Mouse (Mus musculus) lung, adult 2 months (tissue): ENCODE results near the gene Rho. TPM values are rescaled to one million over a fixed set of nuclear protein-coding genes. Genes with fewer than 3 reads are reported as not detected.

Source experiments
- DNase-seq: peaks from one replicate; pipeline ENCODE4 v3.0.0; 2022
- H3K4me1 ChIP-seq: fragments of 200-500 bp; 2 replicates; pipeline ENCODE4 v1.6.1; 2011; ENCODE audit warnings: low read length; ENCODE audit not compliant: control insufficient read depth, insufficient read depth
- H3K4me3 ChIP-seq: fragments of 200-500 bp; replicated peaks from 2 replicates; pipeline ENCODE3; 2011; ENCODE audit warnings: low read depth, mild to moderate bottlenecking, control low read depth, low read length; ENCODE audit errors: extremely low read depth
- CTCF ChIP-seq: fragments of 200-500 bp; IDR thresholded peaks from 2 replicates; pipeline ENCODE4 v1.5.1; 2011; ENCODE audit warnings: mild to moderate bottlenecking, low read length, control low read depth; ENCODE audit not compliant: insufficient read depth
- POLR2A ChIP-seq: fragments of 200-500 bp; IDR thresholded peaks from 2 replicates; pipeline ENCODE4 v1.6.1; 2011; ENCODE audit warnings: low read depth, mild to moderate bottlenecking, control low read depth, low read length, borderline replicate concordance; ENCODE audit errors: extremely low read depth
- WGBS: fragments of 180-500 bp; shearing (Covaris S2); methylation state at CpG from one replicate; pipeline ENCODE4 v1.1.7; 2018; 5-methylcytosine and 5-hydroxymethylcytosine counted together
- polyA plus RNA-seq: library from polyadenylated mRNA; depleted of rRNA; stranded (reverse); fragments of >200 nt; gene quantifications from 2 replicates; pipeline ENCODE4 v1.2.3, GENCODE M21; 2012

Rho gene
- polyA plus RNA-seq, 1 experiment, result 1.0 TPM

DNA sequence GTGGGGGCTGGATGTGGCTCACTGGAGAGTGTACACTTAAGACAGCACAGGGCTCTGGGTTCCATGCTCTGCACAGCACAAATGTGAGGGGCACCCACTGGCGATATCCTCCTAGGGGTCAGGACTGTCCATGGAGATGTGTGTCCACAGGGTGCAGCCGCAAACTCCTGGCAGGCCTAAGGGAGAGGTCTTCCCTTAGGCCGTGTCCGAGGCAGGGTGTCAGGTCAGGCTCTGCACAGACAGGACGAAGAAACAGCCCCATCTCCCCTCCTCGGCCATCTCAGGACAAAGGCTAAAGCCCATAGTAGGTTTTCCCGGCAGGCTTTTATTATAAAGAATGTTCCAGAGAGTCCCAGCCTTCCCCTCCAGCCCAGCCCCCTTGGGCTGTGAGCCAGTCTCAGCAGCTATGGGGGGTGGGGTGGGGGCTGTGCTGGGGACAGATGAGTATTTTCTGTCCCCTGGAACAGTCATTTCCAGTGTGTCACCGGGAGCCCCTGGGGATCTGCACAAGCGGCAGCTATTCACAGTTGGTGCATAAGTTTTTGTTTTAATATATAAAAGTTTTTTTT, 23.0 kb downstream of the Rho start:
- DNase-seq, result no peak
- Histone ChIP-seq H3K4me1 (peaks cover 26% of the 10 kb centered on the region), H3K4me3 (no peak overlapping the region)
- WGBS, result 69% methylated on average over 9 of the region's 9 CpGs
- TF ChIP-seq POLR2A, result no peak

DNA sequence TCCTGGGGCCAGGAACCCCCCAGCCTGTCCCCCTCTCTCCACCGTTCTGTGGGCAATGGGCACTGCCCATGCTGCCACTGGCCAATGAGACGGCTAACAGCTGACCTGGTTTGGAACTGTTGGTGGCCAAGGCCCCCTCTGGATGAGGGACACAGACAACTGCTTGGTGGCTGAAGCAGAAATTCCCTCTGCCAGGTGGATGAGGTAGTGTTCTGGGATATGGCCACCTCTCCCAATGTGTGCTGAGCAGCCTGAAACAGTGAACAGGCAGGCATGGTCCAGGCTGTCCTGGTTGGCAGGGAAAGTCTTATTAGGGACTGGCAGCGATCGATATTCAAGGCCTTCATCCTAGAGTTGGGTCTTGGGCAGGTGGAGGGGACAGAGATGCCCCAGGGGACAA, 23.6 kb downstream of the Rho start:
- no peak for TF ChIP-seq CTCF
- TF ChIP-seq POLR2A, result no peak
- WGBS, result 86% methylated on average over 4 of the region's 4 CpGs
- no peak for DNase-seq
- no peak overlapping the region for H3K4me3 ChIP-seq
- peaks cover 27% of the 10 kb centered on the region for H3K4me1 ChIP-seq

DNA sequence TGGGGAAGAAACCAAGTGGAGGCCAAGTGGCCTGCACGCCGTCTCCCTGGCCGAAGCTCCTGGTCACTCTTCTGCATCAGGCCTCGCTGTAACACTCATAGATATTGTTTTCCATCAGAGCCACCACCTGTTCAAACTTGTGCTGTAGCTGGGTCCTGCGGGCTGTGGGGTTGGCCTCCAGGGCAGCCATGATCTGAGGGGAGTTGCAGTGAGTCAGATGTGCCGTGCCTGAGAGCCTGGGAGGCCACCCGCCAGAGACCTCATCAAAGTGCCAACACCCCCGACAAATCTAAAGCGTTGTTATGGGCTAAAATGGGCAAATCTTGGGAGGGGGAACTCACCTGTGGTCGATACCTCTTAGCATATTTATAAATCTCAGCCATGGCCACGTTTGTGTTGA, 24.1 kb downstream of the Rho start:
- peaks cover 27% of the 10 kb centered on the region for H3K4me1 ChIP-seq
- TF ChIP-seq POLR2A, result no peak
- TF ChIP-seq CTCF, result no peak
- 81% methylated on average over 11 of the region's 11 CpGs for WGBS
- no peak overlapping the region for H3K4me3 ChIP-seq
- no peak for DNase-seq

DNA sequence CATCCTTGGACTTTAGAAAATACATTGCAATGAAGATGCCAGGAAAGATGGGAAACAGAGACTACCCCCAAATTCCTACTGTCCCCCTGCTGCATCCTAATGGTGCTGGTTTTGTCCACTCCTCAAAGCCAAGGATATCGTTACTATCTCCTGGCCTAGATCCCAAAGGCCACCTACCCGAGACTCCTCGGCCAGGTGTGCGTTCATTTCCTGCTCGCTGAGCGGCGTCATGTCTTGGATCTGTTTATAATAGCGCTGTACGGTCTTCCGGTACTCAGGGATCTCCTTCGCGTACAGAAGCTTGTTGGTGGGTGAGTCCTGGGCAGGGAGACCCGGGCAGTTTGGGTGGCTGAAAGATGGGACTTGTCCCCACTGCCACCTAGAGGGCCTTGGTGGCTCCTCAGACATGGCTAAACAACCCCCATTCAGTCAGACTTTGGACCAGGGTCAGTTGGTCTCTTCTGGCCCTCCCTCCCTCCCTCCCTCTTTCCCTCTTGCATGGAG, 24.9 kb downstream of the Rho start:
- Histone ChIP-seq H3K4me1 (peaks cover 27% of the 10 kb centered on the region), H3K4me3 (no peak overlapping the region)
- WGBS, result 29% methylated on average over 13 of the region's 13 CpGs
- DNase-seq, result no peak
- no peak for TF ChIP-seq POLR2A
- peak; percentile 27; the same call in 1 of the 2 replicates for TF ChIP-seq CTCF

DNA sequence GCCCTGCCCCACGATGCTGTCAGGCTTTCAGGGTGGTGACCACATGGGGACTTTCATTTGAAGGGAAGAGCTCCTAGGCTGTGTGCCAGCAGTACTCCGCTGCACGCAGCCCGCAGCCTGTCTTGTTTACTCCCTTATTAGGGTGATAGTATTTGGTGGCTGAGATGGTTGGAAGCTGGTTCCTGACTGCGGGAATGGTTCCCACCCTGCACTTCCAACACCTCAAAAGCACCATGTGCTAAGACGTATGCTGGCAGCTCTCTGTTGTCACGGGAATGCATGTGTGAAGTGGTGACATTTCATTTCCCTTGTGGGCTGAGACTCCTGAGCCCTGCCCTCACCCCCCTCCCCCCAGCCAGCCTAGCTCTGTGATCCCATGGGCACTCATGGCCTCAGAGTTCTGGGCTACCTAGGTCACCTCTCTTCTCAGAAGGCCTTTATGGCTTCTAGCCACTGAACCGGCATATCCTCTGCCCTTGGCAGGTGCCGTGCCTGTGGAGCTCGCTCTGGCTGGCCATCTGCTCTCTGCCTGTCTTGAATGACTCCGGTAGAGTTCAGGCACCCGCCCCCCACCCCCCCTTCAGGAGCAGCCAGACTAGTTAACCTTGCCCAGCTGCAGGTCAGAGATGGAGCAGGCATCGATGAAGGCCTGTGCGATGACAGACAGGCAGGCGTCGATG, 25.5 kb downstream of the Rho start:
- peaks cover 27% of the 10 kb centered on the region for H3K4me1 ChIP-seq
- TF ChIP-seq POLR2A, result peak; percentile 20; the same call in 1 of the 2 replicates
- no peak for TF ChIP-seq CTCF
- H3K4me3 ChIP-seq, result no peak overlapping the region
- peak; percentile 40 for DNase-seq
- 37% methylated on average over 16 of the region's 16 CpGs for WGBS

DNA sequence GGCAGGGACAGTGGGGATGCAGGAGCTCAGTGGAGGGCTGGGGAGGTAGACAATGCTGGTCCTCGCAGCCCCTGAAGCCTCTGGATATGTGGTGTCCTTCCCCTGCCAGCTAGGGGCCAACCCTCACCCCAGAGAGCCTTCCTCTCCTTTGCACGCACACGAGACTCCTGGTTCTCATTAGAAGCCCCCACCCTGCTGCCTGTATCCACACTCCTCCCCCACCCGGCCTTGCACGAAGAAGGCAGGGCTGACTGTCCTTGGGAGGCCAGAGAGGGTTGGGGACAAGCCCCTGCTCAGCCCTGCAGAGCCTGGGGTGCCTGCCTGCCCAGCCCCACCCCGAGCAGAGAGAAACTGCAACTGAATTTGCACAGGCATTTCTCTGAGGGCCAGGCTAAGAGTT, 26.1 kb downstream of the Rho start:
- no peak for DNase-seq
- peaks cover 27% of the 10 kb centered on the region for H3K4me1 ChIP-seq
- WGBS, result 69% methylated on average over 6 of the region's 6 CpGs
- TF ChIP-seq POLR2A (no peak), CTCF (no peak)
- no peak overlapping the region for H3K4me3 ChIP-seq

DNA sequence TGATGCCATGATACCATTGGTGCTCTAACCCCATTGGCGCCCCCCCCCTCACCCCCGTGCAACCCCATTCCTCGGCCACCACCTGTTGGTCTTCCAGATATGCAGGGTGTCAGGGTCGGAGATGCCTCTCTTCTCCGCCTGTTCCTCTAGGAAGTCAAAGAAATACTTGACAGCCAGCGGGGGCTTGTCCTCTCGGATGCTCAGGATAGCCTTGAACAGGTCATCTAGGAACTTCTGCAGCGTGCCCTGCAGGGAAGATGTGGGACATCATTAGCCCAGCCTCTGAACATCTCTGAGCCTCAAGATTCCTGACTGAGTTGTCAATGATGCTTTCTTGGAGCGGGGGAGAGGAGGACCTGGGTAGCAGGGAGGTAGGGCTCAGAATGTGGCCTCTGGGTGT, 26.9 kb downstream of the Rho start:
- no peak overlapping the region for H3K4me3 ChIP-seq
- no peak for DNase-seq
- 85% methylated on average over 9 of the region's 9 CpGs for WGBS
- no peak for TF ChIP-seq CTCF
- TF ChIP-seq POLR2A, result no peak
- peaks cover 27% of the 10 kb centered on the region for H3K4me1 ChIP-seq

DNA sequence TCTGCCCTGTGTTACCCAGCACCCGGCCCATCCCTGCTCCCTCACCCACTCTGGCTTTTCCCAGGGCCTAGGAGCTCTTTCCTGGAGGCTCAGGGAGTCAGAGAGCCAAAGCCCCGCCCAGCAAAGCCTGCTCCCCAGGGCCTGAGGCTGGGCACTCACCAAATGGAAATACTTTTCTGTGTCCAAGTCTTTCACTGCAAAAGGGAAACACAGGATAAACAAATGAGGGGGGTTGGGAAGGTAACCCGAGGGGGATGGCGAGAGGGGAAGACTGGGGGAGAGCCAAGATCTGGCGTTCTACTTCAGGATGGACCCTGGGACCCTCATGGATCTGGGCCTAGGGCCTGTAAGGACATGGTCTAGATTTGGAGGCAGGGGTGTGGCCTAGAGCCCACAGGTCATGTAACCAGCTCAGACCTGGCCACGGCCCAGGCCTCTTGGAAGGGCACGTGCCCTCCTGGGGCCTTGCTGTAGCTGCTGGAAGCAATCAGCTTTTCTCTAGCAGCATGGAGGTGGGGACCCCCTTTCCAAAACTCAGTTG, 27.7 kb downstream of the Rho start:
- Histone ChIP-seq H3K4me1 (peaks cover 27% of the 10 kb centered on the region), H3K4me3 (no peak overlapping the region)
- peak; percentile 72 for DNase-seq
- no peak for TF ChIP-seq POLR2A
- TF ChIP-seq CTCF, result no peak
- WGBS, result 26% methylated on average over 7 of the region's 7 CpGs

DNA sequence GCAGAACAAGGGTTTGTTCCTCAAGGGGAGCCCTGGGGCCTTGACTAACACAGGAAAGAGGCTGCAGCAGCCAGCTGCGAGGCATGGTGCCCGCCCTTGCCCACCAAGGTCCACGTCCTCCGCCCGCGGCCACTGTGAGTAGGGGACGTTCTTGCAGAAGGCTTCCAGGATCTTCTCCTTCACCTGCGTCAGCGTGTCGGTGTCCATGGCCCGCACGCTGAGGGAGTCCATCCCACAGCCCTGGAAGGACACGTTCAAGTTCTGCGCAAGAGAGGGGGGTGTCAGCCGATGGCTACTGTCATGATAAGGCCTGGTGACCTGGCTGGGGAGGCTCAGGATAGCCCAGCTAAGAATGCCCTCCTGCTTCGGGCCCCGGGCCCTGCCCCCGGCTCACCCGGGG, 28.8 kb downstream of the Rho start:
- WGBS, result 93% methylated on average over 19 of the region's 19 CpGs
- Histone ChIP-seq H3K4me3 (no peak overlapping the region), H3K4me1 (peaks cover 27% of the 10 kb centered on the region)
- no peak for TF ChIP-seq CTCF
- no peak for TF ChIP-seq POLR2A
- DNase-seq, result no peak

DNA sequence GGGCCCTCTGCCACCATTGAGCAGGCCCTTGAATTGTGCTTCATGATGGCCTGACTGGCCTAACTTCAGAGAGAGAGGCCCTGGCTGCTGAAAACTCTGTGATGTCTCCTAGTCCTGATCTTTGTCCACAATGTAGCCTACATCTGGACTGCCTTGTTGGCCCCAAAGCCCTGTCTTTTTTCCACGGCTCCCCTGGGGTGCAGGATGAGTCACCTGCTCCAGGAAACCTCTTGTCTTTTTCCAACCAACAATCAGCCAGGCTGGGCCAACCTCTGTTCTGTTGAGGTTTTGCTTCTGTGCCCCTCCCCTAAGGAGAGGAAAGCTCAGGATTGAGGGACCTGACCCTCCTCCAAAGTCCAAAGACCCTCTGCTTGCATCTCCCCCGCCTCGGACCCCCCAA, 30.2 kb downstream of the Rho start:
- no peak overlapping the region for H3K4me3 ChIP-seq
- WGBS, result 72% methylated on average over 3 of the region's 3 CpGs
- no peak for DNase-seq

DNA sequence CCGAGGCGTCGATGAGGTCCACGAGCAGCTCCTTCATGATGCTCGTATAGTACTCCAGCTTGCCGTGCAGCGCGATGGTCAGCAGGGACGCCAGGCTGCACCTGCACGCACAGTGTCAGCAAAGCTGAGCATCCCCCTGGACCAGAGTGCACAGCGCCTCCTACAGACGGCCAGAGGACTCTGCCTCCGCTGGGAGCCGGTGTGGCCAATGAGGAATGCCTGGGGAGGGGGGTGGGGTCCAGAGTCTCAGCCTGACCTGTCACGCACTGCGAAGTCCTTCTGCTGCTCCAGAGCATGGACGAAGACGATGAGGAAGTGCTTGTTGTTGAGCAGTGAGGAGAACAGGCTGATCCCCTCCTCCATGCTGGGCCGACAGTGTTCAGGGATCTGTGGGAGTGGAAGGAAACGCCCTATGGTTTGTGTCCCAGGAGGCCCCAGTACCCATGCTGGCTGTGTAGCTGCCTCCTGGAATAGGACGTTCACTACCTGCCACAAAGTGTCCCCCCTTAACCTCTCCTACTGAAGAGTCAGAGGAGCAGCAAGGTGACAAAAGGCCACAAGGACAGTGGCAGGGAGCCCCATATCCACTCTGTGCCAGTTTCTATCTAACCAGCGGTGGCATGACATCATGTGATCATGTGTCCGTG, 31.0 kb downstream of the Rho start:
- no peak for DNase-seq
- Histone ChIP-seq H3K4me3 (no peak overlapping the region), H3K4me1 (peaks cover 16% of the 10 kb centered on the region)
- 68% methylated on average over 23 of the region's 23 CpGs for WGBS
- TF ChIP-seq CTCF (0 out of 2 replicates have a peak, but pooled peaks have one; percentile 21), POLR2A (no peak)

More for the DNA sequence above, 30.2 kb downstream of the Rho start:
- TF ChIP-seq POLR2A, result no peak
- no peak for TF ChIP-seq CTCF
- H3K4me1 ChIP-seq, result peaks cover 23% of the 10 kb centered on the region
